7 mouse cellular contexts compared by ENCODE assay signal in the genomic region with DNA sequence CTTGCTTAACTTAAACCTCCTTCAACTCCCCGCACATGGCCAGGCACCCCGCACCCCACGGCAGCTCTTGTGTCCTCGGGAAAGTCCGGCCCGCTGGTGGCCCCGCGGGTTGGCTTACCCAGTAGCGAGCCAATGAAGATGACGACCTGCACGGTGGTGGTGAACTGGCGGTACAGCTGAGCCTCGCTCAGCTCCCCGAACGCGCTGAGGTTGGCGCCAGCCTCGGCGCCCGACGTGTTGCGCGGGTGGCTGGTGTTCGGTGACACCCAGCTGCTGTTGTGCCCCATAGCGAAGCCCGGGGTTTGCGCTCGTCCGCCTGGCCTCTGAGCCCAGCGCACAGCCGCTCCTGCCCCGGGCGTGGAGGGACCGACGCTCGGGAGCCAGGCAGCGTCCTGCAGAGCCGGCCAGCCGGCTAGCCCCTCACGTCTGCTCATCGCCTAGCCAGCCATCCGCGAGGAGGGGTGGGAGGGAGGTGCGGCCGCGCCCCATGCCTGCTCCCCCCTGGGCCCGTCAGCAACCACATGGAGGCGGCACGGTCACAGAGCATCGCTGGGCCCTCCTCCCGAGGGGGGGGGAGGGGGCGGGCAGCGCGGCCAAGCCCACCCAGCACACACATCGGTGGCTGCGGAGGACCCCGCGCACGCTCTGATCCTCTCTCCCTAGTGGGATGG. TPM values are rescaled to one million over a fixed set of nuclear protein-coding genes. Genes with fewer than 3 reads are reported as not detected.
DNase-seq lines count a peak whose midpoint lies in the region; ATAC-seq and TF ChIP-seq lines count a peak whose summit lies in the region.

A gene (minus strand): TSS at position 519 of the 671 bp plus-strand sequence.

- peak within 1 kb of the TSS; percentile 75 for H3K9ac ChIP-seq in forebrain, postnatal 0 days
- H3K9ac ChIP-seq in hindbrain, embryonic 15.5 days = peak within 1 kb of the TSS; percentile 61

- H3K9me3 ChIP-seq in forebrain, postnatal 0 days (ENCODE audit: low read length) = no peaks in the 10 kb centered on the region
- no peaks in the 10 kb centered on the region for H3K9me3 ChIP-seq in hindbrain, embryonic 15.5 days

- peak; percentile 86 for ATAC-seq in forebrain, postnatal 0 days
- peak; percentile 83 for ATAC-seq in hindbrain, embryonic 15.5 days (ENCODE audit: low FRiP score, low read depth)

- no peaks in the 10 kb centered on the region for H3K36me3 ChIP-seq in forebrain, postnatal 0 days (ENCODE audit: insufficient read depth)
- H3K36me3 ChIP-seq in hindbrain, embryonic 15.5 days = no peaks in the 10 kb centered on the region

- H3K4me2 ChIP-seq in forebrain, postnatal 0 days (ENCODE audit: low read depth) = peak within 1 kb of the TSS; percentile 98
- H3K4me2 ChIP-seq in hindbrain, embryonic 15.5 days = peak within 1 kb of the TSS; percentile 95

- H3K27me3 ChIP-seq in forebrain, postnatal 0 days (ENCODE audit: insufficient read depth, low read length) = no peaks in the 10 kb centered on the region
- no peaks in the 10 kb centered on the region for H3K27me3 ChIP-seq in hindbrain, embryonic 15.5 days

- H3K4me1 ChIP-seq in forebrain, postnatal 0 days (ENCODE audit: insufficient read depth) = peaks cover 5% of the 10 kb centered on the region
- peaks cover 19% of the 10 kb centered on the region for H3K4me1 ChIP-seq in hindbrain, embryonic 15.5 days (replicated peaks)

- WGBS in forebrain, postnatal 0 days = under 1% methylated on average over 54 of the region's 59 CpGs
- under 1% methylated on average over 57 of the region's 59 CpGs for WGBS in hindbrain, embryonic 15.5 days

- H3K4me3 ChIP-seq in forebrain, postnatal 0 days (ENCODE audit: low read depth, low read length) = peak within 1 kb of the TSS; percentile 54
- H3K4me3 ChIP-seq in hindbrain, embryonic 15.5 days = peak within 1 kb of the TSS; percentile 56

- peak; percentile 27; the same call in 1 of the 2 replicates for TF ChIP-seq CTCF in forebrain, postnatal 0 days (IDR thresholded peaks at IDR 0.05; ENCODE audit: low read depth)

- peak; percentile 16 for DNase-seq in T-cell, adult 2 months (ENCODE audit: low spot score)
- peak; percentile 75 for DNase-seq in cerebellum, adult 11-12 months
- peak; percentile 75 for DNase-seq in forebrain, postnatal 0 days
- DNase-seq in left cerebral cortex, postnatal 10 days (ENCODE audit: extremely low spot score in 1 of 2, low spot score in 2 of 2) = peak; percentile 42 to 74
- peak; percentile 60 for DNase-seq in mesoderm, embryonic 11.5 days (ENCODE audit: low read depth, low spot score)
- peak; percentile 17 to 38 for DNase-seq in right cerebral cortex, postnatal 36 days (ENCODE audit: low spot score in 2 of 2)

- intact Hi-C loops in left cerebral cortex, postnatal 10 days (cut with DNase I) = loop anchor here (10.0 kb wide), 1 partner anchor 108 kb away; no protein-coding TSS in a partner anchor

- peak within 1 kb of the TSS; percentile 79 for H3K27ac ChIP-seq in forebrain, postnatal 0 days (ENCODE audit: low read depth, low read length)
- H3K27ac ChIP-seq in hindbrain, embryonic 15.5 days (replicated peaks) = peak within 1 kb of the TSS; percentile 79

RNA-seq across cellular contexts. Expression of the gene that starts here (rescaled TPM):
- total RNA-seq in forebrain, postnatal 0 days (2014; rRNA removed) = 8.8 and 11.0 TPM in 2 replicates
- polyA plus RNA-seq in forebrain, postnatal 0 days (2015; fragmentation: Nextera tagmentation; extraction: Ambion mirVana) = 6.3 and 8.3 TPM in 2 replicates
- polyA plus RNA-seq in hindbrain, embryonic 15.5 days (2015; fragmentation: Nextera tagmentation; extraction: Ambion mirVana) = 7.6 and 8.3 TPM in 2 replicates
- 10 to 100 TPM; 11.8 to 12.5 TPM for total RNA-seq in left cerebral cortex, postnatal 10 days (2021)

Comparison
In these comparisons a context has a peak if more than half of its experiments do, and no peak if none do; other contexts are left out.
1. Peak in every context shown above with its lines: DNase-seq, ATAC-seq, H3K4me3 ChIP-seq and H3K27ac ChIP-seq.
2. DNase-seq: peak in every context shown above with its lines; median percentile 75 in cerebellum, adult 11-12 months; 75 in forebrain, postnatal 0 days; 60 in mesoderm, embryonic 11.5 days; 58 in left cerebral cortex, postnatal 10 days; 28 in right cerebral cortex, postnatal 36 days; 16 in T-cell, adult 2 months.